Mouse (Mus musculus): ENCODE data around the gene Txn1. TPM values are rescaled to one million over a fixed set of nuclear protein-coding genes. Genes with fewer than 3 reads are reported as not detected.

Gene Txn1
- polyA plus RNA-seq, 1 experiment from 2014 or later = 393 TPM

- TF ChIP-seq EP300 (IDR thresholded peaks at IDR 0.05) (peak; percentile 74), CTCF (IDR thresholded peaks at IDR 0.05) (no peak)
- Histone ChIP-seq H3K4me3 (ENCODE audit: low read depth, low read length) (no peak overlapping the region), H3K9me3 (ENCODE audit: low read length) (no peaks in the 10 kb centered on the region), H3K4me2 (replicated peaks; ENCODE audit: low read depth, low read length) (no peak overlapping the region), H3K36me3 (ENCODE audit: insufficient read depth, low read length) (no peaks in the 10 kb centered on the region), H3K4me1 (ENCODE audit: insufficient read depth, low read depth, low read length) (peaks cover 3% of the 10 kb centered on the region; the same call in 1 of the 2 replicates), H3K27me3 (replicated peaks; ENCODE audit: insufficient read depth, low read length) (no peaks in the 10 kb centered on the region), H3K9ac (replicated peaks; ENCODE audit: low read depth) (no peak overlapping the region), H3K27ac (ENCODE audit: low read length) (peak overlapping the region; percentile 38; the same call in 1 of the 2 replicates)
- 31% methylated on average over 5 of the region's 5 CpGs for WGBS
- peak; percentile 89 for ATAC-seq
- DNase-seq (ENCODE audit: low spot score) = peak; percentile 84
Observed at GRCm38 (mm10) chr4:57930559-57931170, 25.5 kb downstream of the Txn1 start.

GRCm38 (mm10) chr4:57927464-57928205 lies 28.6 kb downstream of the Txn1 start:
- 25% methylated on average over 3 of the region's 3 CpGs for WGBS

GRCm38 (mm10) chr4:57924556-57925071 lies 31.6 kb downstream of the Txn1 start:
- TF ChIP-seq EP300 (IDR thresholded peaks at IDR 0.05) (no peak), CTCF (IDR thresholded peaks at IDR 0.05) (no peak)
- ATAC-seq (no peak), DNase-seq (ENCODE audit: low spot score) (no peak)
- Histone ChIP-seq H3K27ac (ENCODE audit: low read length) (no peak overlapping the region), H3K27me3 (replicated peaks; ENCODE audit: insufficient read depth, low read length) (no peaks in the 10 kb centered on the region), H3K4me1 (ENCODE audit: insufficient read depth, low read depth, low read length) (no peaks in the 10 kb centered on the region), H3K4me3 (ENCODE audit: low read depth, low read length) (no peak overlapping the region), H3K36me3 (ENCODE audit: insufficient read depth, low read length) (no peaks in the 10 kb centered on the region), H3K9me3 (ENCODE audit: low read length) (no peaks in the 10 kb centered on the region), H3K9ac (replicated peaks; ENCODE audit: low read depth) (no peak overlapping the region), H3K4me2 (replicated peaks; ENCODE audit: low read depth, low read length) (no peak overlapping the region)
- 57% methylated on average over 6 of the region's 6 CpGs for WGBS

More at GRCm38 (mm10) chr4:57927464-57928205, 28.6 kb downstream of the Txn1 start:
- Histone ChIP-seq H3K9ac (replicated peaks; ENCODE audit: low read depth) (no peak overlapping the region), H3K4me1 (ENCODE audit: insufficient read depth, low read depth, low read length) (peaks cover 3% of the 10 kb centered on the region; the same call in 1 of the 2 replicates), H3K9me3 (ENCODE audit: low read length) (no peaks in the 10 kb centered on the region), H3K27ac (ENCODE audit: low read length) (no peak overlapping the region), H3K4me3 (ENCODE audit: low read depth, low read length) (no peak overlapping the region), H3K4me2 (replicated peaks; ENCODE audit: low read depth, low read length) (no peak overlapping the region), H3K36me3 (ENCODE audit: insufficient read depth, low read length) (no peaks in the 10 kb centered on the region), H3K27me3 (replicated peaks; ENCODE audit: insufficient read depth, low read length) (no peaks in the 10 kb centered on the region)
- peak; percentile 84 for DNase-seq (ENCODE audit: low spot score)
- peak; percentile 5; the same call in 1 of the 2 replicates for ATAC-seq
- no peak for TF ChIP-seq EP300 (IDR thresholded peaks at IDR 0.05)
- peak; percentile 79 for TF ChIP-seq CTCF (IDR thresholded peaks at IDR 0.05)

GRCm38 (mm10) chr4:57922171-57922570 lies 34.0 kb downstream of the Txn1 start:
- DNase-seq (ENCODE audit: low spot score) (no peak), ATAC-seq (no peak)
- Histone ChIP-seq H3K9ac (replicated peaks; ENCODE audit: low read depth) (no peak overlapping the region), H3K9me3 (ENCODE audit: low read length) (no peaks in the 10 kb centered on the region), H3K36me3 (ENCODE audit: insufficient read depth, low read length) (no peaks in the 10 kb centered on the region), H3K4me3 (ENCODE audit: low read depth, low read length) (no peak overlapping the region), H3K27me3 (replicated peaks; ENCODE audit: insufficient read depth, low read length) (no peaks in the 10 kb centered on the region), H3K4me2 (replicated peaks; ENCODE audit: low read depth, low read length) (no peak overlapping the region), H3K27ac (ENCODE audit: low read length) (no peak overlapping the region), H3K4me1 (ENCODE audit: insufficient read depth, low read depth, low read length) (no peaks in the 10 kb centered on the region)
- 27% methylated on average over 5 of the region's 5 CpGs for WGBS
- TF ChIP-seq EP300 (IDR thresholded peaks at IDR 0.05) (no peak), CTCF (IDR thresholded peaks at IDR 0.05) (no peak)

GRCm38 (mm10) chr4:57920522-57920921 lies 35.7 kb downstream of the Txn1 start:
- Histone ChIP-seq H3K36me3 (ENCODE audit: insufficient read depth, low read length) (no peaks in the 10 kb centered on the region), H3K27me3 (replicated peaks; ENCODE audit: insufficient read depth, low read length) (no peaks in the 10 kb centered on the region), H3K9ac (replicated peaks; ENCODE audit: low read depth) (no peak overlapping the region), H3K4me3 (ENCODE audit: low read depth, low read length) (no peak overlapping the region), H3K27ac (ENCODE audit: low read length) (no peak overlapping the region), H3K9me3 (ENCODE audit: low read length) (no peaks in the 10 kb centered on the region), H3K4me2 (replicated peaks; ENCODE audit: low read depth, low read length) (no peak overlapping the region), H3K4me1 (ENCODE audit: insufficient read depth, low read depth, low read length) (no peaks in the 10 kb centered on the region)
- 89% methylated on average over 1 of the region's 1 CpGs for WGBS
- no peak for TF ChIP-seq EP300 (IDR thresholded peaks at IDR 0.05)
- no peak for TF ChIP-seq CTCF (IDR thresholded peaks at IDR 0.05)
- DNase-seq (ENCODE audit: low spot score) (no peak), ATAC-seq (no peak)
